Mouse (Mus musculus) liver, embryonic 14.5 days (tissue): ENCODE measurements around the gene Ren1. TPM values are rescaled to one million over a fixed set of nuclear protein-coding genes. Genes with fewer than 3 reads are reported as not detected.

Experiments
- ATAC-seq: fragments of 200-750 bp; cut with Nextera tagmentation; 2 replicates; pipeline ENCODE4 v1.8.0; 2017; ENCODE audit warnings: moderate number of reproducible peaks, mild to moderate bottlenecking, moderate library complexity; ENCODE audit not compliant: insufficient read depth
- DNase-seq, 3 experiments: peaks; one replicate each; pipeline ENCODE4 v3.0.0-alpha.2; 2012 to 2013; ENCODE audit warnings: low read depth in 3 of 3, low spot score in 3 of 3
- H3K27ac ChIP-seq: fragments of 300-500 bp; sonication (generic); 2 replicates; pipeline ENCODE4 v1.5.1; 2014; ENCODE audit warnings: moderate library complexity, mild to moderate bottlenecking, control low read depth, inconsistent platforms
- H3K27me3 ChIP-seq: fragments of 300-500 bp; sonication (generic); 2 replicates; pipeline ENCODE4 v1.6.1; 2014; ENCODE audit warnings: mild to moderate bottlenecking, low read length, moderate library complexity; ENCODE audit not compliant: control insufficient read depth, insufficient read depth
- H3K36me3 ChIP-seq: fragments of 300-500 bp; sonication (generic); replicated peaks from 2 replicates; pipeline ENCODE4 v1.6.1; 2014; ENCODE audit warnings: low read depth; ENCODE audit not compliant: control insufficient read depth, insufficient read depth
- H3K4me1 ChIP-seq, 2 experiments: fragments of 200-500 bp in 1 of 2; fragments of 300-500 bp in 1 of 2; sonication (generic) in 1 of 2; replicated peaks; 2 replicates each; pipeline ENCODE4 v1.6.1; 2012 to 2014; ENCODE audit warnings: antibody characterized with exemption in 1 of 2, inconsistent platforms in 1 of 2, low read length in 1 of 2; ENCODE audit not compliant: control insufficient read depth in 2 of 2, insufficient read depth in 2 of 2
- H3K4me2 ChIP-seq: fragments of 300-500 bp; sonication (generic); 2 replicates; pipeline ENCODE4 v1.6.1; 2014; ENCODE audit warnings: low read depth, mild to moderate bottlenecking, control low read depth, moderate library complexity
- H3K4me3 ChIP-seq, 2 experiments: fragments of 200-500 bp in 1 of 2; fragments of 300-500 bp in 1 of 2; sonication (generic) in 1 of 2; 2 replicates each; pipeline ENCODE4 v1.5.1; 2012 to 2014; ENCODE audit warnings: low read depth in 2 of 2, low read length in 2 of 2, mild to moderate bottlenecking in 2 of 2, control low read depth in 1 of 2, inconsistent platforms in 1 of 2, moderate library complexity in 1 of 2; ENCODE audit not compliant: insufficient read depth in 1 of 2
- H3K9ac ChIP-seq: fragments of 300-500 bp; sonication (generic); replicated peaks from 2 replicates; pipeline ENCODE4 v1.6.1; 2014; ENCODE audit warnings: mild to moderate bottlenecking, control low read depth, moderate library complexity
- H3K9me3 ChIP-seq: fragments of 300-500 bp; sonication (generic); 2 replicates; pipeline ENCODE4 v1.6.1; 2016; ENCODE audit warnings: low read length, mixed read lengths; ENCODE audit not compliant: control insufficient read depth
- CTCF ChIP-seq: IDR thresholded peaks from 2 replicates; pipeline ENCODE4 v1.5.1; 2016; ENCODE audit warnings: antibody characterized with exemption, low read depth, control low read depth
- EP300 ChIP-seq: IDR thresholded peaks from 2 replicates; pipeline ENCODE4 v1.6.1; 2016; ENCODE audit warnings: antibody characterized with exemption, low read depth
- WGBS: fragments of 180-500 bp; shearing (Covaris S2); extraction: QIAGEN DNeasy Blood & Tissue Kit; methylation state at CpG from one replicate; pipeline ENCODE4 v1.1.7; 2014; ENCODE audit not compliant: insufficient replicate concordance; 5-methylcytosine and 5-hydroxymethylcytosine counted together
- polyA plus RNA-seq, 2 experiments: library from polyadenylated mRNA; depleted of rRNA in 1 of 2; stranded (reverse) in 1 of 2; unstranded in 1 of 2; fragments of >200 nt; fragmentation: Nextera tagmentation in 1 of 2; extraction: Ambion mirVana in 1 of 2; gene quantifications; 2 replicates each; pipeline versions ENCODE4 v1.2.1 to v1.2.3; 2012 to 2014

Ren1 gene
- polyA plus RNA-seq, 2 experiments = 0.50 to 0.57 TPM

DNA sequence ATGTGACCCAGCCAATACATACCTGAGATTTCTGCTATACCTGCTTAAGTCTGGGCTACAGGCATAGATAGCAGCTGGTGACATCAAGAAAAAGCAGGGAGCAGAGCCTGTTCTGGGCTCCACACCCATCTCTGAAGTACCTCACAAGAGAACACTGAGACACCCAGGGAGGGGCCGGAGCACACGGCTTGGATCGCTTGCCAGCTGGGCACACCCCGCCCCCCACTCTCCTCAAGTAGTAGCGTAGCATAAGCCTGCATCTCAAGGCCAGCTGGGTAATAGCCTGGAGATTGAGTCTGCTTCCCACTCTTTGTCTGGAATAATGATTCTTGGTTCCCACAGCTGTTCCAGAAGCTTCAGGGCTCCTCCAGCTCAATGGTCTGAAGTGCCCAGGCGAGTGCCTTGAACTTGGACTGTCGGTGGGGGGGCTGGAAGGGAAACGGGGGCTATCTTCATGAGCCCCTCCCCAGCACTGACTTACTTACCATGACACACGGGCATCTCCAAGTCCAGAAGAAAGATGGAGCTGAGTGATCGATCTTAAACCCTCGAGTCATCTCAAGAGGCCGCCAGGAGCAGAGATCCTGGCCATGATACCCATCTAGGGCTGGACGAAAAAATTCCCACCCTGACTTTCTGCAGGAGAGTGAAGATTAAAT lies 28.9 kb upstream of the Ren1 start, which contains the start of gene Kiss1:
Gene Kiss1, plus strand, starts transcription at position 609 of the 659 bp plus-strand sequence.
- Histone ChIP-seq H3K9me3 (no peaks in the 10 kb centered on the region; the same call in 1 of the 2 replicates), H3K4me1 (no peaks in the 10 kb centered on the region), H3K4me3 (no peak within 1 kb of the TSS), H3K27ac (no peak within 1 kb of the TSS), H3K36me3 (no peaks in the 10 kb centered on the region), H3K27me3 (no peaks in the 10 kb centered on the region), H3K9ac (no peak within 1 kb of the TSS), H3K4me2 (no peak within 1 kb of the TSS)
- DNase-seq (no peak), ATAC-seq (no peak)
- WGBS = 65% methylated on average over 13 of the region's 13 CpGs
- TF ChIP-seq EP300 = no peak
- TF ChIP-seq CTCF = no peak

DNA sequence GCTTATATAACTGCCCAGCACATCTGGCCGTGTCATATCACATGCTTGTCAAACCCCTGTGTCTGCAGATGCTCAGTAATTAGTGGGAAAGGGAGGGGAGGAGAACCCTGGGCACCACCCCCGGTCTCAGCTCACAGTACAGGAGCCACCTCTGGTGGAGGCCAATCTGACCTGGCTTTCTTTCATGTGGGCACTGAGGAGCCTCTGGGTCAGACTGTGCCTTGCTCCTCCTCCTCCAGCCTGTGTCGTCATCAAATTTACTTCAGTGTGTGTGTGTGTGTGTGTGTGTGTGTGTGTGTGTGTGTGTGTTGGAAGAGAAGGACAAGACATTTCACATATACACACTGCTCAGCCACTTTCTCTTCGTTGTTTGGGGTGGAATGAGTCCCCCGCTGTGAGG lies 27.0 kb upstream of the Ren1 start:
- Histone ChIP-seq H3K27ac (no peak overlapping the region), H3K36me3 (no peaks in the 10 kb centered on the region), H3K4me2 (no peak overlapping the region), H3K9me3 (no peaks in the 10 kb centered on the region; the same call in 1 of the 2 replicates), H3K27me3 (peaks cover 2% of the 10 kb centered on the region), H3K4me3 (no peak overlapping the region), H3K9ac (no peak overlapping the region), H3K4me1 (no peaks in the 10 kb centered on the region)
- 34% methylated on average over 5 of the region's 5 CpGs for WGBS
- ATAC-seq = no peak
- DNase-seq = no peak
- no peak for TF ChIP-seq EP300
- no peak for TF ChIP-seq CTCF

GRCm38 (mm10) chr1:133325951-133326350 lies 24.4 kb upstream of the Ren1 start:
- H3K27me3 ChIP-seq = peaks cover 16% of the 10 kb centered on the region
- H3K36me3 ChIP-seq = no peaks in the 10 kb centered on the region
- no peak overlapping the region for H3K9ac ChIP-seq
- no peaks in the 10 kb centered on the region for H3K4me1 ChIP-seq
- no peak overlapping the region for H3K27ac ChIP-seq
- H3K4me3 ChIP-seq = no peak overlapping the region
- no peak overlapping the region for H3K4me2 ChIP-seq
- ATAC-seq (no peak), DNase-seq (no peak)
- TF ChIP-seq CTCF (no peak), EP300 (no peak)
- 58% methylated on average over 8 of the region's 8 CpGs for WGBS
- H3K9me3 ChIP-seq = no peaks in the 10 kb centered on the region

DNA sequence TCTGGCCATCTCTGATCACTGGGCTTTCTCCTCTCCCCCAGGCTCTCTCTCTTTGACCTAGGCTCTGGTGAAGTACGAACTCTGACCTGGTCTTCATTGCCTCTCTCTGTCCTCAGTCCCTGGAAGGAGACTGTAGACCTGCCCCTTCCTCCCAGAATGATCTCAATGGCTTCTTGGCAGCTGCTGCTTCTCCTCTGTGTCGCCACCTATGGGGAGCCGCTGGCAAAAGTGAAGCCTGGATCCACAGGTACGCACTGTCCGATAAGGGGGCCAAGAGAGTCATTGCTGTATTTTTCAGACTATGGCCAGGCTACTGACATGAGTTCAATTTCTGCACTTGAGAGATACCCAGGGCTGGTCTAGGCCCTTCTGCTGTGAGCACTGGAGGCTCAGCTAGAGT lies 23.2 kb upstream of the Ren1 start:
- DNase-seq (no peak), ATAC-seq (no peak)
- no peak overlapping the region for H3K27ac ChIP-seq
- TF ChIP-seq CTCF (peak; percentile 11; the same call in 1 of the 2 replicates), EP300 (no peak)
- H3K9ac ChIP-seq = no peak overlapping the region
- 50% methylated on average over 5 of the region's 5 CpGs for WGBS
- no peak overlapping the region for H3K4me3 ChIP-seq
- no peak overlapping the region for H3K4me2 ChIP-seq
- H3K9me3 ChIP-seq = no peaks in the 10 kb centered on the region
- H3K4me1 ChIP-seq = no peaks in the 10 kb centered on the region
- no peaks in the 10 kb centered on the region for H3K36me3 ChIP-seq
- H3K27me3 ChIP-seq = peaks cover 16% of the 10 kb centered on the region

- Histone ChIP-seq H3K4me3 (no peak overlapping the region), H3K36me3 (no peaks in the 10 kb centered on the region), H3K9ac (no peak overlapping the region), H3K4me1 (no peaks in the 10 kb centered on the region), H3K4me2 (no peak overlapping the region), H3K27ac (no peak overlapping the region), H3K27me3 (peaks cover 16% of the 10 kb centered on the region), H3K9me3 (no peaks in the 10 kb centered on the region)
- no peak for ATAC-seq
- TF ChIP-seq EP300 (no peak), CTCF (no peak)
- 62% methylated on average over 6 of the region's 6 CpGs for WGBS
- DNase-seq = no peak
Measured at GRCm38 (mm10) chr1:133328299-133328795, 22.0 kb upstream of the Ren1 start.
